Mouse (Mus musculus): ENCODE data around the gene Cdc42ep3. TPM values are rescaled to one million over a fixed set of nuclear protein-coding genes. Genes with fewer than 3 reads are reported as not detected.

Gene Cdc42ep3
- total and polyA plus RNA-seq, 3 experiments, result 3.9 to 30.8 (median 7.6) TPM

GRCm38 (mm10) chr17:79337494-79337893 lies 17.4 kb downstream of the Cdc42ep3 start:
- no peaks in the 10 kb centered on the region for H3K9me3 ChIP-seq (replicated peaks; ENCODE audit: low read length)
- H3K4me2 ChIP-seq (ENCODE audit: insufficient read depth, low read depth, poor library complexity, severe bottlenecking), result no peak overlapping the region
- H3K79me2 ChIP-seq (replicated peaks; ENCODE audit: control insufficient read depth, extremely low read depth, insufficient read depth, poor library complexity, severe bottlenecking), result no peaks in the 10 kb centered on the region
- in situ Hi-C loops (cut with MboI; ENCODE audit: low pct_ligation_motif_present, low pct_unique_long_range_greater_than_20kb, low sequenced_read_pairs), result no loop called here
- H3K4me1 ChIP-seq (ENCODE audit: control insufficient read depth in 1 of 2, insufficient read depth in 2 of 2), result peaks cover 3 to 28% of the 10 kb centered on the region in 2 experiments; a peak in 2 of 4 replicates
- dilution Hi-C loops (cut with MboI; ENCODE audit: extremely low pct_ligation_motif_present, extremely low pct_unique_long_range_greater_than_20kb, low sequenced_read_pairs), result no loop called here
- TF ChIP-seq PAX5 (IDR thresholded peaks at IDR 0.05; ENCODE audit: low read length), result no peak
- no peak for TF ChIP-seq MAZ (IDR thresholded peaks at IDR 0.05; ENCODE audit: low read depth, low read length)
- TF ChIP-seq MAX (IDR thresholded peaks at IDR 0.05; ENCODE audit: low read length), result no peak
- TF ChIP-seq CTCF (conservative IDR thresholded peaks at IDR 0.05 in 1 of 2, IDR thresholded peaks at IDR 0.05 in 1 of 2; ENCODE audit: low read depth in 2 of 2, low read length in 2 of 2), result no peak
- TF ChIP-seq ZMIZ1 (IDR thresholded peaks at IDR 0.05; ENCODE audit: low read depth, low read length), result no peak
- no peak for TF ChIP-seq SMC3 (IDR thresholded peaks at IDR 0.05; ENCODE audit: low read depth, low read length)
- TF ChIP-seq POLR2AphosphoS2 (IDR thresholded peaks at IDR 0.05; ENCODE audit: low read depth, low read length), result no peak
- no peak for TF ChIP-seq CHD1 (IDR thresholded peaks at IDR 0.05; ENCODE audit: low read depth, low read length)
- no peak overlapping the region for H3K9ac ChIP-seq (ENCODE audit: insufficient read depth, low read depth)
- H3K4me3 ChIP-seq (replicated peaks in 1 of 3; ENCODE audit: low read depth in 2 of 3, low read length in 2 of 3, poor library complexity in 1 of 3), result no peak overlapping the region
- DNase-seq (ENCODE audit: extremely low read depth), result no peak
- H3K27ac ChIP-seq (ENCODE audit: insufficient read depth, low read depth), result no peak overlapping the region
- peaks cover 0 to 61% of the 10 kb centered on the region in 2 experiments for H3K36me3 ChIP-seq (replicated peaks in 1 of 2; ENCODE audit: control insufficient read depth in 1 of 2, insufficient read depth in 1 of 2, low read length in 1 of 2)
- H3K27me3 ChIP-seq (replicated peaks), result no peaks in the 10 kb centered on the region

- Histone ChIP-seq H3K79me2 (replicated peaks; ENCODE audit: control insufficient read depth, extremely low read depth, insufficient read depth, poor library complexity, severe bottlenecking) (no peaks in the 10 kb centered on the region), H3K27me3 (replicated peaks) (no peaks in the 10 kb centered on the region), H3K27ac (ENCODE audit: insufficient read depth, low read depth) (no peak overlapping the region), H3K36me3 (replicated peaks in 1 of 2; ENCODE audit: control insufficient read depth in 1 of 2, insufficient read depth in 1 of 2, low read length in 1 of 2) (peaks cover 0 to 46% of the 10 kb centered on the region in 2 experiments), H3K9ac (ENCODE audit: insufficient read depth, low read depth) (no peak overlapping the region), H3K4me2 (ENCODE audit: insufficient read depth, low read depth, poor library complexity, severe bottlenecking) (no peak overlapping the region), H3K4me3 (replicated peaks in 1 of 3; ENCODE audit: low read depth in 2 of 3, low read length in 2 of 3, poor library complexity in 1 of 3) (no peak overlapping the region), H3K9me3 (replicated peaks; ENCODE audit: low read length) (no peaks in the 10 kb centered on the region), H3K4me1 (ENCODE audit: control insufficient read depth in 1 of 2, insufficient read depth in 2 of 2) (peaks cover 0 to 23% of the 10 kb centered on the region in 2 experiments; a peak in 2 of 4 replicates)
- no peak for DNase-seq (ENCODE audit: extremely low read depth)
- in situ Hi-C loops (cut with MboI; ENCODE audit: low pct_ligation_motif_present, low pct_unique_long_range_greater_than_20kb, low sequenced_read_pairs) (no loop called here), dilution Hi-C loops (cut with MboI; ENCODE audit: extremely low pct_ligation_motif_present, extremely low pct_unique_long_range_greater_than_20kb, low sequenced_read_pairs) (no loop called here)
- TF ChIP-seq USF2 (conservative IDR thresholded peaks at IDR 0.05; ENCODE audit: low read depth, low read length), result no peak
- TF ChIP-seq RCOR1 (conservative IDR thresholded peaks at IDR 0.05; ENCODE audit: low read depth, low read length), result no peak
- TF ChIP-seq USF1 (IDR thresholded peaks at IDR 0.05; ENCODE audit: low read depth, low read length), result no peak
- no peak for TF ChIP-seq MEF2A (IDR thresholded peaks at IDR 0.05; ENCODE audit: borderline replicate concordance, low read depth, low read length)
- TF ChIP-seq JUND (conservative IDR thresholded peaks at IDR 0.05; ENCODE audit: low read depth, low read length), result no peak
- no peak for TF ChIP-seq NRF1 (IDR thresholded peaks at IDR 0.05; ENCODE audit: low read depth, low read length)
- TF ChIP-seq EP300 (IDR thresholded peaks at IDR 0.05; ENCODE audit: low read length), result no peak
- no peak for TF ChIP-seq CHD1 (IDR thresholded peaks at IDR 0.05; ENCODE audit: low read depth, low read length)
- no peak for TF ChIP-seq IRF4 (IDR thresholded peaks at IDR 0.05; ENCODE audit: low read depth, low read length)
- no peak for TF ChIP-seq JUN (IDR thresholded peaks at IDR 0.05; ENCODE audit: insufficient read depth, low read depth, low read length)
These were observed 20.2 kb downstream of the Cdc42ep3 start for GRCm38 (mm10) chr17:79334701-79335100.
